Mouse (Mus musculus) neutrophil, adult 65 days (primary cell): ENCODE data around the gene Stk26. TPM values are rescaled to one million over a fixed set of nuclear protein-coding genes. Genes with fewer than 3 reads are reported as not detected.

Experiments used
- total RNA-seq: library from RNA; stranded (reverse); gene quantifications from 2 replicates; pipeline ENCODE4 v1.2.4, GENCODE M21; 2023

Stk26 gene
- 46.9 and 52.2 TPM in 2 replicates for total RNA-seq

GRCm38 (mm10) chrX:50840847-50841560 is at the start of gene Stk26:
Gene Stk26 (plus strand): TSS chrX:50841047.

DNA sequence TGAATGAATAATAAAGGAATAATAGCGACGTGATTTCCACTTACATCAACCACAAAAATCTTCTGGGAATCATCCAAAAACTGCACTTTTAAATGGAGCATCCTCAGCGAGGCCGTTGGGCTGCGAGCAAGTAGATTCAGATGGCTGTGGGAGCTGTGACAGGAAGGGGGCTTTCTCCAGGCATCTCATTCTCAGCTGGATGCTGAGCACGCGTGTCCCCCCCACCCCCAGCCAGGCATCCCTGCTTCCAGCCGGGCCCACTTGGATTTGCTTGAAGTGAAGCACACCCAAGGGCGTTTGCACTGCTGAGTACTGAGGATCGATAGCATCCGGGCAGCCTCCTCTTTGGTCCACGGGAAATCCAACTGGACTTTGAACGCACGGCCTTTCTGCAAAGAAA is 101.8 kb downstream of the Stk26 start, which contains the start of gene Frmd7:
Frmd7 (minus strand) TSS at position 101 of the 400 bp plus-strand sequence.

Other genes starting within 250 kb of the Stk26 start
- gene Frmd7, start 101.7 kb downstream of the Stk26 start, total RNA-seq, result not detected in 2 replicates
- 56.6 and 57.9 TPM in 2 replicates for gene Rap2c, start 177.0 kb downstream of the Stk26 start, total RNA-seq